Mouse (Mus musculus): ENCODE results near the gene Cep57. TPM values are rescaled to one million over a fixed set of nuclear protein-coding genes. Genes with fewer than 3 reads are reported as not detected.

Cep57 gene
- polyA plus RNA-seq (2014; fragmentation: Illumina TruSeq; extraction: RNeasy Lipid Tissue Mini Kit (QIAGEN cat#74804); ENCODE audit: low read depth, low replicate concordance): 15.8 TPM

GRCm38 (mm10) chr9:13826832-13827405 is at the start of gene Cep57:
Gene Cep57 (minus strand): TSS chr9:13827107.

GRCm38 (mm10) chr9:13827406-13828086 is 639 bp upstream of the Cep57 start, which contains the start of gene Fam76b:
Gene Fam76b (plus strand): TSS chr9:13827716.

Other genes starting within 250 kb of the Cep57 start
- gene Mtmr2, start 78.7 kb downstream of the Cep57 start, polyA plus RNA-seq (2014; fragmentation: Illumina TruSeq; extraction: RNeasy Lipid Tissue Mini Kit (QIAGEN cat#74804); ENCODE audit: low read depth, low replicate concordance): 18.7 TPM
- gene Fam76b, start 609 bp upstream of the Cep57 start, polyA plus RNA-seq (2014; fragmentation: Illumina TruSeq; extraction: RNeasy Lipid Tissue Mini Kit (QIAGEN cat#74804); ENCODE audit: low read depth, low replicate concordance): 12.6 TPM